Mouse (Mus musculus) skeletal muscle tissue, adult 2 months (tissue): ENCODE data around the gene Egfl8.

Experiments used
- DNase-seq: peaks from one replicate; pipeline ENCODE4 v3.0.0-alpha.2; 2012; ENCODE audit warnings: low read depth, low spot score

Gene Egfl8

GRCm38 (mm10) chr17:34615871-34616270, at the start of gene Egfl8:
TSS of gene Egfl8 (minus strand) at chr17:34615971.
- no peak for DNase-seq

GRCm38 (mm10) chr17:34664472-34664871, 48.7 kb upstream of the Egfl8 start:
- no peak for DNase-seq

DNA sequence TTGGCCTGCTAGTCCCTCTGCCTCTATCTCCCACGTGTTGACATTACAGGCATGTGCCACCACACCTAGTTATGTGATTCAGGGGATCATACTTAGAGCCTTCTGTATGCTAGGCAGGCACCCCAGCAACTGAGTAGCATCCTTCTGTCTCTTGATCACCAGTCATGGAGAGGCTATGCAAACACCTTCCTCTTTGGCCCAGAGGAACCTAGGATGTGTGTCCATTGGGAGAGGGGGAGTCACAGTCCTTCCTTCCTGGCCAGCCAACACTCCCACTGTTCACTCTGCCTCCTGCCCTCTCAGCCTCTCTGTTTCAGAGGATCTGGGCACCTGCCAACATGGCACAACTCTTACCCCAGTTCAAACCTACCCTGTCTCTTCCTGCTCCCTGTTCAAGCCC, 47.8 kb upstream of the Egfl8 start:
- no peak for DNase-seq

GRCm38 (mm10) chr17:34662978-34663377, 47.2 kb upstream of the Egfl8 start:
- DNase-seq: no peak

DNA sequence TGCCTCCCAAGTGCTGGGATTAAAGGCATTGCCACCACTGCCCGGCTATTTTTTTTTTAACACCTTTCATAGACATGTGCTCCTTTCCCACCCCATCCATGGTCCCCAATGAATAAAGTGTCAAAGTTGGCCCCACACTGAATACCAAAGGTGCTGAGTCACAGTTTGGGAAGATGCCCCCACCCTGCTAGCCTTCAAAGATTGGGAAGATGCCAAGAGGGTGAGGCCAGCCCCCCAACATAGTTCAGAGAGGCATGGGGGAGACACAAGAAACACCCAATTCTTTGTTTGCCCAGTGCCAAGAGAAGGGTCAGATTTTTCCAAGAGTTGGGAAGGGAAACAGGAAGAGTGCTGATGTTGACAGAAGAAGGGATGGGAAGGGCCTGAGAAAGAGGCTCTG, 46.7 kb upstream of the Egfl8 start:
- no peak for DNase-seq

- DNase-seq: peak; percentile 77
Measured at GRCm38 (mm10) chr17:34661121-34661591, 45.4 kb upstream of the Egfl8 start.

GRCm38 (mm10) chr17:34660259-34660820, 44.6 kb upstream of the Egfl8 start:
- peak; percentile 76 for DNase-seq

DNA sequence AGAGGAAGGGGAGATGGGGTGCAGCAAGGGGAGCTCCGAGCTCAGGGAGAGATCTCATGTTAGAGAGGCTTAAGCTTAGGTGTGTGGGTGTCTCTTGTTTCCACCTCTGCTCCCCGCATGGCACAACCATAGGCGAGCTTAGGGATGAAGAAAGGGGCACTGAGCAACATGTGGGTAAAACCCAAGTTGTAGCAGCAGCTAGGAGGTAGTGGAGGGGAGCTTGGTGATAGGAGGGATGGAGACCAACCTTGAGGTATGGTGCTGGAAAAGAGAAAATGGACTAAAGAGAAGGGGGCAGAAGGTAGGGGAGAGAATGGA, 44.1 kb upstream of the Egfl8 start:
- DNase-seq: no peak

DNA sequence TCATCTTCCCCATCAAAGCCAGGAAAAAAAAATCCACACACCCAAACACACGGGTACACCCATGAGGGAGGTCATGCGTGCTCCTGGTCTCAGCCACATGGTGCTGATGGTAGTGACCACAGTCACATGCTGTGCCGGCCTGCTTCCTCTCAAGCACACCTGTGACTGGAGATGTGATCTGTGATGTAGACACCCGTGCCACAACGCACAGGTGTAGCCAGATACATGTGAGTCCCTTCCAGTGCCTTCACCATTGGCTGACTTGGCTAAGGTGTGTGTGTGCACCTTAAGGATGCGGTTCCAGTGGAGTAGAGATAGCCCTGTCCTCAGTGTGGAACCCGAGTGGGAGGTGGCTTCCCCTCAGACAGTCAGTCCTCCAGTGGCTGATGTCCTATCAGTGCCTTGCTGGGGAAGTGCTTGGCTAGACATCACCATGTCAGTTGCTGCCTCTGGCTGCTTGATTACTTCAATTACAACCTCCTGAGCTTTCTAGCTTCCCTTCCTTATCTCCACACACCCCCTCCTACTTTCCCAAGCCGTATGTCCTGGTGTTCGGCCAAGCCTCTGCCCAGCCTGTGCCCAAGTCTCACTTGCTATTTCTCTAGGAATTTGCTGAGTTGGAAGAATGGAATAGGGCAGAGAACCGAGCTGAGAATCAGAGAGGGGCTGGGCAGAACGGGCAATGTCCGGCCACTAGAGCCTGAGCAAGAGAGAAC, 43.6 kb upstream of the Egfl8 start:
- DNase-seq: no peak

- DNase-seq: no peak
Measured at GRCm38 (mm10) chr17:34658591-34658990, 42.8 kb upstream of the Egfl8 start.

DNA sequence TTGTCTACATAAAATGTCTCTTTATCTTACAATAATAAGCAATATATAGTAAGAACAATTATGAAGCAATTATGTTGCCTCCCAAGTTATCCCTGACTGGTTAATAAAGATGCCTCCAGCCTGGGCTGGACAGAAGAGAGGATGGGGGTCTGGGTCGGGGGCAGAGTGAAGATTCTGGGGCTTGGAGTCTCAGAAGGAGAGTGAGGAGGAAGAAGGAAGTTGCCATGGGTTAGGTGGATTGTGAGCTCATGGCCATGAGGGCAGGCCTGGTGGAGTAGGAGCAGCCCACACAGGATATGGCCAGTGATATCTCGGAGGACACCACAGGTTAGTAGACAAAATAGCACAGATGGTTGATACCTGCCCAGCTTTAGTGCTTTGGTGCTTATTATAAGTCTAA, 42.4 kb upstream of the Egfl8 start:
- no peak for DNase-seq

DNA sequence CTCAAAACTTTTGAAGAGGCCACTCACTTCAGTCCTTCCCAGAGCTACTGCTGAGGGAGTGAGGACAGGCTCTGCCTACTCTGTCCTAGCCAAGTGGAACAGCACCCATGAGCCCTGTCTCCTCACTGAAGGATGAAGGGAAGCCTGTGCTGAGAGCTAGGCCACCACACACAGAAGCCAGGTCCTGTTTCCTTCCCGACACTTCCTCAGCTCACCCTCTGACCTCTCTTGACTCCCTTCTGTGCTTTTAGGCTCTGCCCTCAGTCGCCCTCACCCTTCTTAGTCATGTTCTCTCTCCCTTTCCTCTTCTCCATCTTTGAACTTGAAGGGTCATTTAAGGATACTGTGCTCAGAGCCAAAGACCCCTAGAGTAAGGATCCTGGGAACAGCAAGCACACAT, 41.5 kb upstream of the Egfl8 start:
- no peak for DNase-seq

GRCm38 (mm10) chr17:34656666-34657065, 40.9 kb upstream of the Egfl8 start:
- no peak for DNase-seq

GRCm38 (mm10) chr17:34655581-34655991, 39.8 kb upstream of the Egfl8 start:
- DNase-seq: peak; percentile 97

- no peak for DNase-seq
Measured at GRCm38 (mm10) chr17:34655160-34655559, 39.4 kb upstream of the Egfl8 start.

DNA sequence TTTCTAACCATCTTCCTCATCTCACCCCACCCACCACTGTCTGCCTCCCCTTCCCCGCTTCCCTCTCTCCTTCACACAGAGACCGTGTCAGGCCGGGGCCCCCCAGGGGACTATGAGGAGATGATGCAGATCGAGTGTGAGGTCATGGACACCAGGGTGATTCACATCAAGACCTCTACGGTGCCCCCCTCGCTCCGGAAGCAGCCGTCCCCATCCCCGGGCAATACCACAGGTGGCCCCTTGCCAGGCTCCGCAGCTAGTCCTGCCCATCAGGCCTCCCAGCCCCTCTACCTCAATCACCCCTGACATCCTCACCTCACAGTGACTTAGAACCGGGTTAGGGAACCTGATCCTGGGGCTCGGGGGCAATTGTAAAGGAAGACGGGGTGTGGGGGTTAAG, 38.6 kb upstream of the Egfl8 start:
- DNase-seq: no peak

DNA sequence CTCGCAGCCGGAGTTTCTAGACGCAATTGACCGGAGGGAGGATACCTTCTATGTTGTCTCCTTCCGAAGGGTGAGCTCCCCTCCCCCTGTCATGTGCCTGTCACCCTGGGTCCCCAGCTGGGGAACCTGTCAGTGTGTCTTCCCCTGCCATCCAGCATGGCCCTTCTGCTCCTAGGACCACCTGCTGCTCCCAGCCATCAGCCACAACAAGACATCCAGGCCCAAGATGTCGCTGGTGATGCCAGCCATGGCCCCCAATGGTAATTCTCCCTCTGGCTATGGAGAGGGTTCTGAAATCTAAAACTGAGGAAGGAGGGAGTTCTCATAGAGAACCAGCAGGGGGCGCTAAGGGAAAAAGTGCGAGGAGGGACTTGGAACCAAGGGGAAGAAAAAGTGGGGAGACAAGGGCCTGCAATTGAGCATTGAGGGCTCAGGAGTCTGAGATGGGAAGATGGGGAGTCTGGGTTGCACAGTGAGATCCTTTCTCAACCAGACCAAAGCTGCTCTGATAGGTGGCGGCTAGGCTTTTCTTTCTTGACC, 38.0 kb upstream of the Egfl8 start:
- DNase-seq: no peak

- DNase-seq: no peak
Measured at GRCm38 (mm10) chr17:34652985-34653384, 37.2 kb upstream of the Egfl8 start.

DNA sequence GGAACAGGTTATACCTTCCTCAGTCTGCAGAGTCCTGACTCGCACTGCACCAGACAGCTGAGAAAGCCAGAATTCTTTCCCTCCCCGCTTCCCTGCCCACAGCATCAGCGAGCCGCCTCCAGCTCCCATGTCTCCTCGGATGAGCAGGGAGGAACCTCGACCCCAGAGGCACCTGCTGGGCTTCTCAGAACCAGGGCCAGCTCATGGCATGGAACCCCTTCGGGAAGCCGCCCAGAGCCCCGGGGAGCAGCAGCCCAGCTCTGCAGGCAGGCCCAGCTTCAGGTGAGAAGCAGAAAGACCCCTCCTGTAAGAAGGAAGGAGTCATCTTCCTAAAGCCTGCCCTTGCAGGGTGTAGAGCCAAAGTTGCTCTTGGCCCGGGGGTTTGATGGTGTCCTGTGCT, 36.8 kb upstream of the Egfl8 start:
- no peak for DNase-seq

DNA sequence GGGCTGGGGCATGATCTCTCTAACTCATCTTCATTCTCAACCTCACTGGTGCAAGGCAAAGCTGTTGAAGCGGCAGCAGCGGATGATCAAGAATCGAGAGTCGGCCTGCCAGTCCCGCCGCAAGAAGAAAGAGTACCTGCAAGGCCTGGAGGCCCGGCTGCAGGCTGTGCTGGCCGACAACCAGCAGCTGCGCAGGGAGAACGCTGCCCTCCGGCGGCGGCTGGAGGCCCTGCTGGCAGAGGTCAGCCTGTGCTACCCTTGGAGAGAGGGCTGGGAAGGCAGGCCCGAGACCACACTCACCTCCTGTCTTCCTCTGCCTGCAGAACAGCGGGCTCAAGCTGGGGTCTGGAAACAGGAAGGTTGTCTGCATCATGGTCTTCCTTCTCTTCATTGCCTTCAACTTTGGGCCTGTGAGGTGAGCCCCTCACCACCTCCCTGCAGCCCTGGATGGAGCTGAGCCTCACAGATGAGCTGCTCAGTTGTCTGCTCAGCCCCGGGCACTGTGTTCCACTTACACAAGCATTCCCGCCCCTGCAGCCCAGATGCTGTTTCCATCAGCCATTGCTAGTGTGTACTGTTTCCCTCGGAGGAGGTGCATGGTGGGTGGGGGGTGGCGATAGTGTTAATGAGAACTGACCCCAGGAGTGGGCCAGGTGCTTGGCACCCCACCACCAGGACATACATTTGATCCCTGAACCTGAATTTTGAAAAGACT, 35.9 kb upstream of the Egfl8 start:
- no peak for DNase-seq

DNA sequence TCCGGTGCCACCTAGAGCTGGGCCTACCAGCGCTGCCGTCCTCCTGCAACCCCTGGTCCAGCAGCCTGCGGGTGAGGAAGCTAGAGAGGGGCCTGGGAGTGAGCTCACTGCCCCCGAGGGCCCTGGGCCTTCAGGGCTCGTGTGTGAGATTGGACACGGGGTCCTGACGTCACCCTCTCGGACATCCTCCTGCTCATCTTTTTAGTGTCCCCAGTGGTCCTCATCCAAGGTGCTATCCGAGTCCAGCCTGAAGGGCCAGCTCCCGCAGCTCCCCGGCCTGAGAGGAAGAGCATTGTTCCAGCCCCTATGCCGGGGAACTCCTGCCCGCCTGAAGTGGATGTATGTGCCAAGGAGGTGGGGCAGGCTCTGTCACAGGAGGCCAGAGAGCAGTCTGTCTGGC, 35.0 kb upstream of the Egfl8 start:
- no peak for DNase-seq

- DNase-seq: no peak
Measured at GRCm38 (mm10) chr17:34649106-34649864, 33.5 kb upstream of the Egfl8 start.
